ENCODE assay signal across 9 mouse cellular contexts in the genomic region with DNA sequence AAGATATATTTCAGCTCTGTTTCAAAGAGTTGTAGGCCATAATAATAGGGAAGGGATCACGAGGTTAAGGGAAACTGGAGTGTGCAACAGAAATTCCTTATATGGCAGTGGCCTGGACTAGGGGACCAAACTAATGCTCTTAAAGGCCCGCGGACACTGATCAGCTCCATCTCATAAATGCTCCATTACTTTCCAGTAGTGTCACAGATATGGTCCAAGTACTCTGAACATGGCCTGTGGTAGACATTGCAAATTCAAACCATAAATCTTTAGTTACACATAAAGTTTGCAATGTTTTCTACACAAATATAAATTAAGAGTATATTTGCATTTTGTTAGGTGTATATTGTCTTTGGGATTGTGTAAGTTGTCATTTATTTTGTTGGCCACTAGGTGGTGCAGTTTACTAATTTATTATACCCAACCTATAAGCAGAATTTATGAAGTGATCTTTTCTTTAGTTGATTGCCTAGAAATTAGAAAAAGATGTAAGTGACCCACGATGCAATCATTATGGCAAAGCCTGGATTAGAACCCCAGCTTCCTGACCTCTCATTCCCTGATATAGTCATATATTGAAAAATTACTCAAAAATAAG.
A peak's percentile ranks its signal among the peaks of the same experiment; 100 is the strongest.
DNase-seq lines count a peak whose midpoint lies in the region; ATAC-seq and TF ChIP-seq lines count a peak whose summit lies in the region.
"Had no signal": no experiment of that assay in that cellular context is flagged by ENCODE, and none has a peak within 500 bp of the region (broad histone marks: within the 10 kb centered on the region; RNA-seq: fewer than 3 reads in every experiment).

No protein-coding gene starts in this region.

- DNase-seq in cerebellum, adult 2 months = peak in 1 of 2 experiments; percentile 17
- DNase-seq in cerebellum, postnatal 36 days = no peak
- no peak for DNase-seq in liver, postnatal 0 days
- DNase-seq in liver = no peak
- DNase-seq in layer of hippocampus, postnatal 36 days = no peak
- DNase-seq in layer of hippocampus, adult 11-12 months (ENCODE audit: low spot score) = no peak

- peak; percentile 35; the same call in 1 of the 2 replicates for TF ChIP-seq CTCF in cerebellum, adult 2 months (IDR thresholded peaks at IDR 0.05; ENCODE audit: borderline replicate concordance, insufficient read depth, low read depth, low read length)
- TF ChIP-seq CTCF in liver, postnatal 0 days (IDR thresholded peaks at IDR 0.05; ENCODE audit: low read depth) = peak; percentile 58

- no peak overlapping the region for H3K4me3 ChIP-seq in cerebellum, adult 2 months (replicated peaks; ENCODE audit: insufficient read depth, low read depth, low read length)
- no peak overlapping the region for H3K4me3 ChIP-seq in liver, postnatal 0 days (ENCODE audit: low read depth, low read length)
- no peak overlapping the region for H3K4me3 ChIP-seq in forebrain, embryonic 16.5 days (replicated peaks; ENCODE audit: low read length)
- H3K4me3 ChIP-seq: erythroblast, embryonic 14.5 days had no signal

- peaks cover 7% of the 10 kb centered on the region; the same call in 1 of the 2 replicates for H3K36me3 ChIP-seq in liver, postnatal 0 days (replicated peaks; ENCODE audit: insufficient read depth, low read length)
- H3K36me3 ChIP-seq in forebrain, embryonic 16.5 days (ENCODE audit: control insufficient read depth, insufficient read depth) = no peaks in the 10 kb centered on the region

- WGBS in cerebellum, adult 2 months = 61% methylated on average over 4 of the region's 4 CpGs
- WGBS in liver, postnatal 0 days (ENCODE audit: insufficient replicate concordance) = 61% methylated on average over 4 of the region's 4 CpGs
- WGBS in forebrain, embryonic 16.5 days = 63% methylated on average over 4 of the region's 4 CpGs

- H3K4me1 ChIP-seq in cerebellum, adult 2 months (ENCODE audit: control insufficient read depth, insufficient read depth, low read length) = no peaks in the 10 kb centered on the region
- no peaks in the 10 kb centered on the region for H3K4me1 ChIP-seq in liver, postnatal 0 days (ENCODE audit: insufficient read depth)
- H3K4me1 ChIP-seq in forebrain, embryonic 16.5 days (replicated peaks; ENCODE audit: control insufficient read depth, insufficient read depth, low read length) = no peaks in the 10 kb centered on the region

- no peak for ATAC-seq in liver, postnatal 0 days
- ATAC-seq in forebrain, embryonic 16.5 days = peak; percentile 68
- peak; percentile 58; the same call in 1 of the 2 replicates for ATAC-seq in neutrophil, adult 5-6 weeks (ENCODE audit: extremely low read depth, insufficient number of reproducible peaks, low FRiP score, poor library complexity, severe bottlenecking)

- H3K4me2 ChIP-seq in liver, postnatal 0 days (ENCODE audit: low read depth, low read length) = no peak overlapping the region
- no peak overlapping the region for H3K4me2 ChIP-seq in forebrain, embryonic 16.5 days (ENCODE audit: low read length)

- no peak for TF ChIP-seq EP300 in liver, postnatal 0 days (IDR thresholded peaks at IDR 0.05; ENCODE audit: low read depth)

- H3K9ac ChIP-seq in liver, postnatal 0 days (replicated peaks) = no peak overlapping the region
- no peak overlapping the region for H3K9ac ChIP-seq in forebrain, embryonic 16.5 days (replicated peaks; ENCODE audit: low read depth, low read length)

- no peaks in the 10 kb centered on the region for H3K9me3 ChIP-seq in liver, postnatal 0 days (ENCODE audit: low read length)
- H3K9me3 ChIP-seq in forebrain, embryonic 16.5 days (ENCODE audit: control insufficient read depth, low read length) = no peaks in the 10 kb centered on the region

- no peaks in the 10 kb centered on the region for H3K27me3 ChIP-seq in cerebellum, adult 2 months (ENCODE audit: control insufficient read depth, insufficient read depth, low read length)
- H3K27me3 ChIP-seq in liver, postnatal 0 days (ENCODE audit: insufficient read depth, low read length) = no peaks in the 10 kb centered on the region
- H3K27me3 ChIP-seq in forebrain, embryonic 16.5 days (replicated peaks; ENCODE audit: control insufficient read depth, insufficient read depth, low read length) = no peaks in the 10 kb centered on the region

- no peak for TF ChIP-seq POLR2A in cerebellum, adult 2 months (IDR thresholded peaks at IDR 0.05; ENCODE audit: borderline replicate concordance, insufficient read depth, low read length)

- H3K27ac ChIP-seq in cerebellum, adult 2 months (ENCODE audit: insufficient read depth, low read length) = no peak overlapping the region
- H3K27ac ChIP-seq in liver, postnatal 0 days (ENCODE audit: low read depth) = no peak overlapping the region
- no peak overlapping the region for H3K27ac ChIP-seq in forebrain, embryonic 16.5 days (ENCODE audit: low read length)
